Mouse (Mus musculus) hindbrain, postnatal 0 days (tissue): ENCODE data around the gene Stxbp1. TPM values are rescaled to one million over a fixed set of nuclear protein-coding genes. Genes with fewer than 3 reads are reported as not detected.

Experiments used
- ATAC-seq: fragments of 200-750 bp; cut with Nextera tagmentation; 2 replicates; pipeline ENCODE4 v1.8.0; 2017; ENCODE audit warnings: mild to moderate bottlenecking, moderate TSS enrichment, moderate library complexity
- DNase-seq: peaks from one replicate; pipeline ENCODE4 v3.0.0-alpha.2; 2015; ENCODE audit warnings: low spot score
- H3K27ac ChIP-seq: fragments of 300-500 bp; sonication (generic); 2 replicates; pipeline ENCODE4 v1.5.1; 2014; ENCODE audit warnings: mild to moderate bottlenecking
- H3K27me3 ChIP-seq: fragments of 300-500 bp; sonication (generic); 2 replicates; pipeline ENCODE4 v1.6.1; 2014; ENCODE audit warnings: low read length, mixed read lengths; ENCODE audit not compliant: insufficient read depth
- H3K36me3 ChIP-seq: fragments of 300-500 bp; sonication (generic); 2 replicates; pipeline ENCODE4 v1.6.1; 2014; ENCODE audit warnings: low read length, mixed read lengths; ENCODE audit not compliant: insufficient read depth
- H3K4me1 ChIP-seq: fragments of 300-500 bp; sonication (generic); 2 replicates; pipeline ENCODE4 v1.6.1; 2014; ENCODE audit warnings: antibody characterized with exemption, low read length, mixed read lengths; ENCODE audit not compliant: insufficient read depth
- H3K4me2 ChIP-seq: fragments of 300-500 bp; sonication (generic); 2 replicates; pipeline ENCODE4 v1.6.1; 2014; ENCODE audit warnings: low read depth, mild to moderate bottlenecking, low read length, moderate library complexity, mixed read lengths
- H3K4me3 ChIP-seq: fragments of 300-500 bp; sonication (generic); 2 replicates; pipeline ENCODE4 v1.5.1; 2014; ENCODE audit warnings: low read length
- H3K9ac ChIP-seq: fragments of 300-500 bp; sonication (generic); replicated peaks from 2 replicates; pipeline ENCODE4 v1.6.1; 2014; ENCODE audit warnings: mild to moderate bottlenecking, low read length, moderate library complexity, mixed read lengths
- H3K9me3 ChIP-seq: fragments of 300-500 bp; sonication (generic); 2 replicates; pipeline ENCODE4 v1.6.1; 2016; ENCODE audit warnings: low read length, mixed read lengths
- CTCF ChIP-seq: IDR thresholded peaks from 2 replicates; pipeline ENCODE4 v1.5.1; 2016; ENCODE audit warnings: antibody characterized with exemption, control low read depth, low read depth
- WGBS: fragments of 180-500 bp; shearing (Covaris S2); extraction: QIAGEN DNeasy Blood & Tissue Kit; methylation state at CpG from one replicate; pipeline ENCODE4 v1.1.7; 2014; 5-methylcytosine and 5-hydroxymethylcytosine counted together
- polyA plus RNA-seq: library from polyadenylated mRNA; unstranded; fragments of >200 nt; fragmentation: Nextera tagmentation; extraction: Ambion mirVana; gene quantifications from 2 replicates; pipeline ENCODE4 v1.2.1, GENCODE M21; 2015
- total RNA-seq: library from RNA; depleted of rRNA; stranded (reverse); fragments of >200 nt; gene quantifications from 2 replicates; pipeline ENCODE4 v1.2.3, GENCODE M21; 2014

Gene Stxbp1
- total and polyA plus RNA-seq, 2 experiments from 2014 or later, result 142 to 348 TPM

GRCm38 (mm10) chr2:32879593-32879992 lies 32.5 kb upstream of the Stxbp1 start:
- no peak for TF ChIP-seq CTCF
- H3K4me2 ChIP-seq, result no peak overlapping the region
- peaks cover 41% of the 10 kb centered on the region for H3K4me1 ChIP-seq
- H3K27me3 ChIP-seq, result no peaks in the 10 kb centered on the region
- ATAC-seq (no peak), DNase-seq (no peak)
- no peak overlapping the region for H3K4me3 ChIP-seq
- H3K9me3 ChIP-seq, result no peaks in the 10 kb centered on the region
- H3K9ac ChIP-seq, result 0 out of 2 replicates have a peak overlapping the region, but pooled peaks have one; percentile 2
- WGBS, result 84% methylated on average over 5 of the region's 5 CpGs
- H3K36me3 ChIP-seq, result no peaks in the 10 kb centered on the region
- peak overlapping the region; percentile 22; the same call in 1 of the 2 replicates for H3K27ac ChIP-seq

- Histone ChIP-seq H3K27ac (no peak overlapping the region), H3K9me3 (no peaks in the 10 kb centered on the region), H3K4me2 (peak overlapping the region; percentile 96), H3K4me1 (peaks cover 41% of the 10 kb centered on the region), H3K9ac (peak overlapping the region; percentile 81; the same call in 1 of the 2 replicates), H3K4me3 (no peak overlapping the region), H3K27me3 (no peaks in the 10 kb centered on the region), H3K36me3 (no peaks in the 10 kb centered on the region)
- TF ChIP-seq CTCF, result no peak
- WGBS, result 60% methylated on average over 3 of the region's 3 CpGs
- DNase-seq (no peak), ATAC-seq (no peak)
Observed at GRCm38 (mm10) chr2:32878396-32878795, 31.4 kb upstream of the Stxbp1 start.

- H3K9me3 ChIP-seq, result no peaks in the 10 kb centered on the region
- H3K4me2 ChIP-seq, result peak overlapping the region; percentile 96
- peaks cover 41% of the 10 kb centered on the region for H3K4me1 ChIP-seq
- peak overlapping the region; percentile 84 for H3K4me3 ChIP-seq
- no peak for DNase-seq
- H3K36me3 ChIP-seq, result no peaks in the 10 kb centered on the region
- H3K27ac ChIP-seq, result peak overlapping the region; percentile 86; the same call in 1 of the 2 replicates
- 52% methylated on average over 6 of the region's 6 CpGs for WGBS
- no peak for TF ChIP-seq CTCF
- peak overlapping the region; percentile 81 for H3K9ac ChIP-seq
- ATAC-seq, result no peak
- no peaks in the 10 kb centered on the region for H3K27me3 ChIP-seq
Observed at GRCm38 (mm10) chr2:32877761-32878393, 30.8 kb upstream of the Stxbp1 start.

GRCm38 (mm10) chr2:32877303-32877702 lies 30.3 kb upstream of the Stxbp1 start:
- H3K9ac ChIP-seq, result peak overlapping the region; percentile 81
- no peak for TF ChIP-seq CTCF
- H3K27ac ChIP-seq, result peak overlapping the region; percentile 86; the same call in 1 of the 2 replicates
- DNase-seq (no peak), ATAC-seq (no peak)
- peaks cover 41% of the 10 kb centered on the region for H3K4me1 ChIP-seq
- H3K27me3 ChIP-seq, result no peaks in the 10 kb centered on the region
- H3K4me3 ChIP-seq, result peak overlapping the region; percentile 84
- no peaks in the 10 kb centered on the region for H3K9me3 ChIP-seq
- peak overlapping the region; percentile 96 for H3K4me2 ChIP-seq
- WGBS, result 24% methylated on average over 5 of the region's 5 CpGs
- H3K36me3 ChIP-seq, result no peaks in the 10 kb centered on the region

GRCm38 (mm10) chr2:32876490-32877302 lies 29.7 kb upstream of the Stxbp1 start:
- DNase-seq (peak; percentile 36), ATAC-seq (peak; percentile 2; the same call in 1 of the 2 replicates)
- WGBS, result 2% methylated on average over 20 of the region's 20 CpGs
- Histone ChIP-seq H3K9me3 (no peaks in the 10 kb centered on the region), H3K27me3 (no peaks in the 10 kb centered on the region), H3K9ac (peak overlapping the region; percentile 81), H3K4me1 (peaks cover 40% of the 10 kb centered on the region), H3K36me3 (no peaks in the 10 kb centered on the region), H3K27ac (peak overlapping the region; percentile 86), H3K4me2 (peak overlapping the region; percentile 96), H3K4me3 (peak overlapping the region; percentile 84)
- TF ChIP-seq CTCF, result no peak

- Histone ChIP-seq H3K4me1 (peaks cover 31% of the 10 kb centered on the region), H3K27ac (peak within 1 kb of the TSS; percentile 86), H3K4me3 (peak within 1 kb of the TSS; percentile 84), H3K27me3 (no peaks in the 10 kb centered on the region), H3K9me3 (no peaks in the 10 kb centered on the region), H3K36me3 (no peaks in the 10 kb centered on the region), H3K9ac (peak within 1 kb of the TSS; percentile 81), H3K4me2 (peak within 1 kb of the TSS; percentile 96)
- WGBS, result under 1% methylated on average over 63 of the region's 68 CpGs
- peak; percentile 92 for ATAC-seq
- TF ChIP-seq CTCF, result no peak
- DNase-seq, result peak; percentile 91
Observed at GRCm38 (mm10) chr2:32875675-32876489, 28.8 kb upstream of the Stxbp1 start, which contains the start of gene Fam129b. Gene Fam129b (plus strand): TSS chr2:32876114.
